Mouse (Mus musculus): ENCODE data around the gene Erp44.

Erp44 gene

DNA sequence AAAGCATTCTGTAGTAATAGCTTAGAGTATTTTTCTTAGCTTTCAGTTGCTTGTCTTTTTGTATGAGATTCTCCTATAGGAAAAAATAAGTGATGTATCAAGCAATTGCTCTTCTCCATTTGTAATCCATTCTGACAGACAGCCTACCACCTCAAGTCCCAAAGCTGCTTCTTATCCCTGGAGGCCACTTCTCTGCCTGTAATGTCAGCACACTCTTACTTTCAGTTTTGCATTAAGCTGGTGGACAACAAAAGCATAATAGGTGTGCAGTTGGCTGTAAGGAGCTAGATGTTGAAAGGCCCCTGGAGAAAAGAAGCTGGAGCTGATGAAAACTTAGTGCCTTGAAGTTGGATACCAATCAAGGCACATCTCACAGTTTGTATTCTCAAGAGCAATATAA is 26.1 kb downstream of the Erp44 start:
- ChIA-PET POLR2A (interaction anchor here in 1 of 4 experiments (1.2 to 1.4 kb wide), 2 partner anchors 11 to 26 kb away, joined by 4 to 5 read pairs; partner anchors contain the start of genes Erp44 and Invs), CTCF (interaction anchor here in 1 of 4 experiments (0.6 kb wide), 1 partner anchor 137 kb away, joined by 4 read pairs; no protein-coding TSS in a partner anchor)

DNA sequence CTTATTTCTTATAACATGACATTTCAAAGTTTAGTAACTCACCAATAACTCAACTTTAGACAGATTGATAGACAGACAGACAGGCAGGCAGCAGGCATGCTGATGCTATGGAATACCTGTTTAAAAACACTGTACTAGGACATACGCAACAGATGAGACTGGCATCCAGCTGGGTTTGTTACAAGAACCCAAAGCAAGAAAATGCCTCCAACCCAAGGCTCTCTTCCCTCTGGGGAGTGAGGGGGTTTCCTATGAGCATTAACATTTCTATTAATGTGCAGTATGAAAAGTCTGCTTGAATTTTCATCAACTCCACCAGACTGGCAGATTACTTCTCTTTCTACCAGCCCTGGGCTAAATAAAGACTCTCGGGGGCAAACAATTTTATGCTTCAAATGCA is 35.1 kb downstream of the Erp44 start:
- ChIA-PET POLR2A (interaction anchor here in 1 of 4 experiments (0.6 kb wide), 1 partner anchor 25 kb away, joined by 4 read pairs; no protein-coding TSS in a partner anchor), CTCF (no interaction called here)

GRCm38 (mm10) chr4:48243737-48244136 is 35.6 kb downstream of the Erp44 start:
- CTCF ChIA-PET, result no interaction called here
- POLR2A ChIA-PET, result no interaction called here

- POLR2A ChIA-PET, result no interaction called here
- CTCF ChIA-PET, result no interaction called here
Observed at GRCm38 (mm10) chr4:48242482-48242881, 36.9 kb downstream of the Erp44 start.

DNA sequence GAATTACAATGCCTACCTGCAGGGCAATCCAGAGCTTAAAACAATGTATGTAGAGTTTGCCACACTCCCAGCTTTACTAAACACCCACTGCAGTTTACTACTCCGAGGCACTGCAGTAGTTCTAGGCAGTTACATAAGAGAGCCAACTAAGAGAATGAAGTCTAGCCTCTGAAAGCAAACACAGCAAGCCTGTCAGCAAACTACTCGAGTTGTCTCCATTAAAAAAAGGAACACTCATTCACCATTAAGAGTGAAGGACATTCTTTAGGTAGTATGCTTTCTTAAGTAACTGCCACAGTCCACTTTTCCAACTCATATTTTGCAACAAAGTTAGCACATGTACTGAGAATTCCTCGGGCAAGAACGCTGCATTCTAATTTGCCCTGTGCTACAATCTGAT is 40.3 kb downstream of the Erp44 start:
- POLR2A ChIA-PET, result interaction anchor here in 1 of 4 experiments (1.2 kb wide), 1 partner anchor 46 kb away, joined by 3 read pairs; no protein-coding TSS in a partner anchor
- CTCF ChIA-PET, result no interaction called here

DNA sequence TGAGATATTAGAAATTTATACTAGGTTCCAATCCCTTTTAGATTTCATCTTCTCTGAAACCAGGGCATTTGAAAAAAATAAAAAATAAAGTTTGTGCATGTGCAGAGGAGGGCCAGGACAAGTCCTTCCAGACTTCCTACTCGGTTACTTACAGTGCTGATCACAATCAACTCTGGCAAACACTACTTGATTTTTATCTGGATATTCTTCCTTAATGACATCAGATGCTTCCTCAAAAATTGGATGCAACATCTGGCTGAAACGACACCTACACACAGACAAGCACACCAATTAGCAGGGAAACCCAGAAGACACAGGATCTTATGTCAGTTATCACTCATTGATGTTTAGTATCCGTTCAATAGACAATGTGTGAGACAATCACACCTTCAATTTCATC is 42.6 kb downstream of the Erp44 start:
- POLR2A ChIA-PET, result no interaction called here
- CTCF ChIA-PET, result no interaction called here

DNA sequence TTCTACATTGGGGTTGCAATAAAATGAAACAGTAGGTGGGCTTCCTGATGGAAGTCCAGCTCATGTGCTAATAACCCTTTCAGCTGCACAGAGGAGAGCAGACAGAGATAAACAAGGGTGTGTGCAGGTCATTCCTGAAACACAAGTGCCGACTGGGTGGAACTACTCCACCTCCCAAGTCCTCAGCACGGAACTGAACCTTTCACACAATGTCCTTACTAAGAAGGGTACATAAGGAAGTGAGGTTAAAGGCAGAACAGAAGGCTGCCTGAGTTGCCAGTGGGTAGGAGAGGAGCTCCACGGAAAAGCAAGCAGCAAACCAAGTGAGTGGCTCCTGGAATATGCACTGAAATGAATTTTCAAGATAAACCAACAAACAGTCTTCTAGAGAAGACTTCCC is 52.6 kb downstream of the Erp44 start:
- POLR2A ChIA-PET, result interaction anchor here in 2 of 4 experiments (0.6 to 1.2 kb wide), 2 partner anchors 12 kb away, joined by 3 read pairs; no protein-coding TSS in a partner anchor

GRCm38 (mm10) chr4:48225604-48226003 is 53.8 kb downstream of the Erp44 start:
- ChIA-PET CTCF (interaction anchor here in 2 of 4 experiments (0.6 to 1.1 kb wide), 2 partner anchors 182 to 240 kb away, joined by 3 read pairs; no protein-coding TSS in a partner anchor), POLR2A (no interaction called here)

More for the DNA sequence above, 52.6 kb downstream of the Erp44 start:
- CTCF ChIA-PET, result interaction anchor here in 2 of 4 experiments (0.6 to 0.7 kb wide), 2 partner anchors 103 to 142 kb away, joined by 3 read pairs; no protein-coding TSS in a partner anchor

DNA sequence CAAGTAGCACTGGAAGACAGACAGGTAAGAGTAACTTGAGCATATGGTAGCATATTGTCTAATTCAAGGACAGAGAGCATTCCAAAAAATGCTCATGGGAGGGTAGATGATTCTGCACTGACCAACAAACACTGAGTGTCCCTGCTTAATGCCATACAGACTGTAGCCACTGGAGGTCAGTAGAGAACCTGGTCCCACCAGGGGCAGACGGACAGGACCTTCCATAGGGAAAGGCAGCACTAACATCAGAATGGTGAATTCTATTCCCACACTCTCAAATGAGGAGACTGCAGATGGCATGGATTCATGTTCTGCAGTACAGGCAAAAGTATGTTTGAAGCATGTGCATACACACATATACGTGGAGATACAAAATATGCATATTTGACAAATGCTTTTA is 54.2 kb downstream of the Erp44 start:
- POLR2A ChIA-PET, result interaction anchor here in 1 of 4 experiments (1.6 kb wide), 1 partner anchor 11 kb away, joined by 4 read pairs; no protein-coding TSS in a partner anchor
- CTCF ChIA-PET, result interaction anchor here in 2 of 4 experiments (0.8 to 1.4 kb wide), 3 partner anchors 156 to 183 kb away, joined by 3 to 5 read pairs (median 3); no protein-coding TSS in a partner anchor

- CTCF ChIA-PET, result interaction anchor here in 1 of 4 experiments (0.5 to 0.6 kb wide), 2 partner anchors 88 to 272 kb away, joined by 3 to 5 read pairs; no protein-coding TSS in a partner anchor
Observed at GRCm38 (mm10) chr4:48203564-48203963, 75.8 kb downstream of the Erp44 start.

DNA sequence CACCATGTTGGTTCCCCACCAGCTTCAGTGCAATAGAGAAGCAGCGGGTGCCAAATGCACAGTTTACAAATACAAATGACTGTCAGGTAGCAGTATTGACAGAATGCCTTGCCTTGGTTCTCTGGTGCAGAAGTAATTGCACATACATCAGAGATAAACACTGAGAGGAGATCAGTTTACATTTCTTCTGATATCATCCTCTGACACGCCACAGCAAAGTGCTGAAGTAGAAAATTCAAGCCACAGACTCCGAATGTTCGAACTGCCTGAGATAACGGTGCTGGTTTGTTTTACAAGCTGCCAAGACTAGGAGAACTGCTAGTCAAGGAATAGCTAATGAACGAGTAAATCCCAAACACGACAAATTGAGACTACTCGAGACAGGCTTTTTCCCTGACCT is 80.9 kb downstream of the Erp44 start:
- ChIA-PET POLR2A (interaction anchor here in 1 of 4 experiments (0.6 kb wide), 1 partner anchor 56 kb away, joined by 3 read pairs; no protein-coding TSS in a partner anchor), CTCF (interaction anchor here in 1 of 4 experiments (0.7 kb wide), 1 partner anchor 155 kb away, joined by 3 read pairs; no protein-coding TSS in a partner anchor)

More at GRCm38 (mm10) chr4:48203564-48203963, 75.8 kb downstream of the Erp44 start:
- POLR2A ChIA-PET, result no interaction called here

GRCm38 (mm10) chr4:48197925-48198324 is 81.4 kb downstream of the Erp44 start:
- POLR2A ChIA-PET, result no interaction called here
- CTCF ChIA-PET, result interaction anchor here in 2 of 4 experiments (0.6 to 0.7 kb wide), 2 partner anchors 155 to 696 kb away, joined by 3 to 5 read pairs; no protein-coding TSS in a partner anchor

- POLR2A ChIA-PET, result interaction anchor here in 1 of 4 experiments (0.6 kb wide), 1 partner anchor 232 kb away, joined by 3 read pairs; no protein-coding TSS in a partner anchor
- CTCF ChIA-PET, result no interaction called here
Observed at GRCm38 (mm10) chr4:48182115-48182806, 97.1 kb downstream of the Erp44 start.

GRCm38 (mm10) chr4:48181366-48181765 is 98.0 kb downstream of the Erp44 start:
- POLR2A ChIA-PET, result interaction anchor here in 1 of 4 experiments (0.6 to 1.1 kb wide), 2 partner anchors 11 to 1538 kb away, joined by 3 to 5 read pairs; no protein-coding TSS in a partner anchor
- CTCF ChIA-PET, result interaction anchor here in 2 of 4 experiments (0.6 to 0.7 kb wide), 2 partner anchors 269 to 576 kb away, joined by 3 to 4 read pairs; no protein-coding TSS in a partner anchor

DNA sequence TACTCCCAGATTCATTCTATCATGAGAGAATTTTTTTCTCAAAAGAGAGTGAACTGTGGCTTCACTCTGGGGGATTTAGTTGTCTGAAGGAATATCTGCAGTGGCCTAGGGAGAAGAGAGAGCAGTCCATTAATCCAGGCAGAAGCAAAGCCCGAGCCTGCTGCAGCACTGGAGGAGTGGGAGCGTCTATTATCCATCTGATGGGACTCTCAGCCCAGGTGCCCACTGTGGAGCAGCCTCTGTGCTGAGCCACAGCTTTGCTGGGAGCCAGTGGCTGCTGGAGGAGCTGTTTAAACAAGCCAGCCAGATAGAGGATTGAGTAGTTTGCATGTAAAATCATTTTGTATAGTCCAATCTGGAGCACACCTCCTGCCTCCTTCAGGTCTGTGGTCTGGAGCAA is 98.4 kb downstream of the Erp44 start:
- CTCF ChIA-PET, result no interaction called here
- POLR2A ChIA-PET, result interaction anchor here in 1 of 4 experiments (1.1 kb wide), 1 partner anchor 12 kb away, joined by 3 read pairs; no protein-coding TSS in a partner anchor

DNA sequence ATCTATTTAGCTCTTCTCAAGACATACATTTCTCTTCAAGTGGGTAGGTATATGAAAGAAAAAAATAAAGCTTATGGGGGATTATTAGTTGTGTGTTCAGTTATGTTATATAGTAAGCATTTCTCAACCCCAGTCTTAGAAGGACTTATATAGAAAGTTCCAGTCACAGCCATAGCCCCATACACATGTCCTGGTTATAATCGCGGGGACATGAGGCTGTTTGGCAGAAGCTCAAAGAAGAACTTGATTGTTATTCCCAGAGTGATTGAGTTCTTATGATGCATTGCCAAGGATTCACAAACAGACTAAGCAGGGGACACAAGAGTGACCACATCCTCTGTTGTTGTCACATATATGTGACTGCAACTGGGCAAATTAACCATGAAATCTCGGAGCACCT is 103.7 kb downstream of the Erp44 start:
- ChIA-PET POLR2A (interaction anchor here in 1 of 4 experiments (0.6 kb wide), 1 partner anchor 132 kb away, joined by 3 read pairs; no protein-coding TSS in a partner anchor), CTCF (no interaction called here)

DNA sequence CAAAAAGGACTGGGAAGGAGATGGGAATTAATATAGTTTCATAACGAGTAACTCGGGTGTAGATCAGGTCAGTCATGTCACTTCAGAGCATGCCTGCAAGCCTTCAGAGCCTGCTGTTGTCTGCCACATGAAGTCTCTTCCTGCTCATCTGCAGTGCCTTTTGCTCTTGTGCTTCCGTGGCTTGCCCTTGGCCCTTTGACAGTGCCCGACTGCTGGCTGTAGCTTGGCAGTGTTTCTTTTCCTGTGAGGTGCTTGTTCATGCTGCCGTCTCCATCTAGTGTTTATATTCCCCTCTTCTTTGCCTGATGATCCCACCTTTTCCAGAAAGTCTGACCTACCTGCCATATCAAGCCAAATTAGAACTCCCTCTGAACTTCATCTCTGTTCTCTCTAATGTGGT is 115.5 kb downstream of the Erp44 start:
- ChIA-PET CTCF (no interaction called here), POLR2A (no interaction called here)

GRCm38 (mm10) chr4:48160386-48160785 is 119.0 kb downstream of the Erp44 start:
- ChIA-PET POLR2A (no interaction called here), CTCF (no interaction called here)

GRCm38 (mm10) chr4:48155864-48156263 is 123.5 kb downstream of the Erp44 start:
- ChIA-PET CTCF (interaction anchor here in 1 of 4 experiments (0.7 kb wide), 1 partner anchor 412 kb away, joined by 3 read pairs; no protein-coding TSS in a partner anchor), POLR2A (interaction anchor here in 1 of 4 experiments (0.8 kb wide), 1 partner anchor 706 kb away, joined by 4 read pairs; no protein-coding TSS in a partner anchor)

- CTCF ChIA-PET, result no interaction called here
Observed at GRCm38 (mm10) chr4:48153229-48153628, 126.1 kb downstream of the Erp44 start.

More at GRCm38 (mm10) chr4:48153229-48153628, 126.1 kb downstream of the Erp44 start:
- POLR2A ChIA-PET, result no interaction called here

All from embryonic stem cell, embryonic (primary cell).